Mouse (Mus musculus) liver, postnatal 0 days (tissue): ENCODE measurements around the gene Il1f5. TPM values are rescaled to one million over a fixed set of nuclear protein-coding genes. Genes with fewer than 3 reads are reported as not detected.

Experiments used
- ATAC-seq: fragments of 200-750 bp; cut with Nextera tagmentation; 2 replicates; pipeline ENCODE4 v1.8.0; 2017; ENCODE audit warnings: mild to moderate bottlenecking, moderate library complexity
- DNase-seq: peaks from one replicate; pipeline ENCODE4 v3.0.0-alpha.2; 2016
- H3K27ac ChIP-seq: fragments of 300-500 bp; sonication (generic); 2 replicates; pipeline ENCODE4 v1.5.1; 2014; ENCODE audit warnings: antibody characterized with exemption, moderate library complexity, mild to moderate bottlenecking, low read depth
- H3K27me3 ChIP-seq: fragments of 300-500 bp; sonication (generic); 2 replicates; pipeline ENCODE4 v1.6.1; 2014; ENCODE audit warnings: low read length, control low read depth, mixed read lengths; ENCODE audit not compliant: insufficient read depth
- H3K36me3 ChIP-seq: fragments of 300-500 bp; sonication (generic); replicated peaks from 2 replicates; pipeline ENCODE4 v1.6.1; 2014; ENCODE audit warnings: mild to moderate bottlenecking, control low read depth, low read length, moderate library complexity, mixed read lengths; ENCODE audit not compliant: insufficient read depth
- H3K4me1 ChIP-seq: fragments of 300-500 bp; sonication (generic); 2 replicates; pipeline ENCODE4 v1.6.1; 2014; ENCODE audit warnings: antibody characterized with exemption, mild to moderate bottlenecking, control low read depth; ENCODE audit not compliant: insufficient read depth
- H3K4me2 ChIP-seq: fragments of 300-500 bp; sonication (generic); 2 replicates; pipeline ENCODE4 v1.6.1; 2014; ENCODE audit warnings: low read depth, mild to moderate bottlenecking, low read length, moderate library complexity, mixed read lengths
- H3K4me3 ChIP-seq: fragments of 300-500 bp; sonication (generic); 2 replicates; pipeline ENCODE4 v1.5.1; 2014; ENCODE audit warnings: low read depth, low read length
- H3K9ac ChIP-seq: fragments of 300-500 bp; sonication (generic); replicated peaks from 2 replicates; pipeline ENCODE4 v1.6.1; 2014; ENCODE audit warnings: mild to moderate bottlenecking, moderate library complexity
- H3K9me3 ChIP-seq: fragments of 300-500 bp; sonication (generic); 2 replicates; pipeline ENCODE4 v1.6.1; 2016; ENCODE audit warnings: mild to moderate bottlenecking, control low read depth, low read length, mixed read lengths
- CTCF ChIP-seq: sonication (generic); IDR thresholded peaks from 2 replicates; pipeline ENCODE4 v1.5.1; 2016; ENCODE audit warnings: antibody characterized with exemption, low read depth
- EP300 ChIP-seq: IDR thresholded peaks from 2 replicates; pipeline ENCODE4 v1.6.1; 2016; ENCODE audit warnings: antibody characterized with exemption, low read depth, mild to moderate bottlenecking
- WGBS: fragments of 180-500 bp; shearing (Covaris S2); extraction: QIAGEN DNeasy Blood & Tissue Kit; methylation state at CpG from one replicate; pipeline ENCODE4 v1.1.7; 2014; ENCODE audit not compliant: insufficient replicate concordance; 5-methylcytosine and 5-hydroxymethylcytosine counted together
- polyA plus RNA-seq: library from polyadenylated mRNA; unstranded; fragments of >200 nt; fragmentation: Nextera tagmentation; extraction: Ambion mirVana; gene quantifications from 2 replicates; pipeline ENCODE4 v1.2.1, GENCODE M21; 2015

Gene Il1f5
- polyA plus RNA-seq, 1 experiment from 2014 or later = not detected

- TF ChIP-seq CTCF (peak; percentile 86), EP300 (no peak)
- 12% methylated on average over 3 of the region's 3 CpGs for WGBS
- Histone ChIP-seq H3K27me3 (no peaks in the 10 kb centered on the region), H3K4me2 (no peak overlapping the region), H3K36me3 (no peaks in the 10 kb centered on the region), H3K9me3 (no peaks in the 10 kb centered on the region), H3K4me3 (no peak overlapping the region), H3K4me1 (no peaks in the 10 kb centered on the region), H3K27ac (no peak overlapping the region), H3K9ac (no peak overlapping the region)
- ATAC-seq = peak; percentile 23; the same call in 1 of the 2 replicates
- peak; percentile 62 for DNase-seq
These were observed 20.1 kb downstream of the Il1f5 start for GRCm38 (mm10) chr2:24296837-24297236.

GRCm38 (mm10) chr2:24311302-24312001 is 34.7 kb downstream of the Il1f5 start:
- Histone ChIP-seq H3K4me3 (no peak overlapping the region), H3K36me3 (no peaks in the 10 kb centered on the region), H3K27ac (peak overlapping the region; percentile 86), H3K9me3 (no peaks in the 10 kb centered on the region), H3K9ac (no peak overlapping the region), H3K27me3 (no peaks in the 10 kb centered on the region), H3K4me2 (no peak overlapping the region), H3K4me1 (peaks cover 12% of the 10 kb centered on the region; the same call in 1 of the 2 replicates)
- DNase-seq = peak; percentile 72
- 21% methylated on average over 6 of the region's 6 CpGs for WGBS
- peak; percentile 93 for ATAC-seq
- TF ChIP-seq EP300 (peak; percentile 47; the same call in 1 of the 2 replicates), CTCF (no peak)

GRCm38 (mm10) chr2:24316919-24317318 is 40.2 kb downstream of the Il1f5 start:
- ATAC-seq = no peak
- no peak overlapping the region for H3K27ac ChIP-seq

GRCm38 (mm10) chr2:24317919-24318598 is 41.3 kb downstream of the Il1f5 start:
- TF ChIP-seq CTCF (no peak), EP300 (no peak)
- Histone ChIP-seq H3K36me3 (no peaks in the 10 kb centered on the region), H3K4me3 (no peak overlapping the region), H3K27me3 (no peaks in the 10 kb centered on the region), H3K27ac (peak overlapping the region; percentile 48; the same call in 1 of the 2 replicates), H3K9ac (no peak overlapping the region), H3K9me3 (no peaks in the 10 kb centered on the region), H3K4me1 (peaks cover 3% of the 10 kb centered on the region; the same call in 1 of the 2 replicates), H3K4me2 (no peak overlapping the region)
- no peak for ATAC-seq
- no peak for DNase-seq
- WGBS = 55% methylated on average over 4 of the region's 4 CpGs

More at GRCm38 (mm10) chr2:24316919-24317318, 40.2 kb downstream of the Il1f5 start:
- Histone ChIP-seq H3K4me1 (peaks cover 3% of the 10 kb centered on the region; the same call in 1 of the 2 replicates), H3K27me3 (no peaks in the 10 kb centered on the region), H3K9me3 (no peaks in the 10 kb centered on the region), H3K4me3 (no peak overlapping the region), H3K4me2 (no peak overlapping the region), H3K36me3 (no peaks in the 10 kb centered on the region), H3K9ac (no peak overlapping the region)
- no peak for DNase-seq
- WGBS = 65% methylated on average over 1 of the region's 1 CpGs
- TF ChIP-seq CTCF (no peak), EP300 (no peak)

Other genes with a start within 250 kb of the Il1f5 start
- gene Hnmt, start 227.6 kb upstream of the Il1f5 start, polyA plus RNA-seq = 0.80 and 0.90 TPM in 2 replicates
- gene Tbpl2, start 180.4 kb upstream of the Il1f5 start, polyA plus RNA-seq = not detected in 2 replicates
- not detected in 2 replicates for gene Il1f8, start 123.8 kb upstream of the Il1f5 start, polyA plus RNA-seq
- gene Il1f9, start 90.5 kb upstream of the Il1f5 start, polyA plus RNA-seq = 0.53 and 0.68 TPM in 2 replicates
- not detected in 2 replicates for gene Il1f6, start 61.5 kb upstream of the Il1f5 start, polyA plus RNA-seq
- not detected in 2 replicates for gene Il1f10, start 14.2 kb downstream of the Il1f5 start, polyA plus RNA-seq
- gene Il1rn, start 59.9 kb downstream of the Il1f5 start, polyA plus RNA-seq = 17.5 and 19.0 TPM in 2 replicates
- 3.0 and 3.9 TPM in 2 replicates for gene Psd4, start 90.6 kb downstream of the Il1f5 start, polyA plus RNA-seq
- gene Pax8, start 198.6 kb downstream of the Il1f5 start, polyA plus RNA-seq = 0.25 TPM in 1 of 2 replicates, not detected in the other